Mouse (Mus musculus) neural tube, embryonic 12.5 days (tissue): Measurements from ENCODE around the gene Eif3d. TPM values are rescaled to one million over a fixed set of nuclear protein-coding genes. Genes with fewer than 3 reads are reported as not detected.

ENCODE experiments used
- ATAC-seq: fragments of 200-750 bp; cut with Nextera tagmentation; 2 replicates; pipeline ENCODE4 v1.8.0; 2017; ENCODE audit warnings: low read depth, mild to moderate bottlenecking, moderate TSS enrichment, moderate library complexity; ENCODE audit not compliant: low FRiP score
- H3K27ac ChIP-seq: fragments of 300-500 bp; sonication (generic); 2 replicates; pipeline ENCODE4 v1.5.1; 2016
- H3K27me3 ChIP-seq: fragments of 300-500 bp; sonication (generic); replicated peaks from 2 replicates; pipeline ENCODE4 v1.6.1; 2016; ENCODE audit warnings: mild to moderate bottlenecking
- H3K36me3 ChIP-seq: fragments of 300-500 bp; sonication (generic); 2 replicates; pipeline ENCODE4 v1.6.1; 2016; ENCODE audit warnings: mild to moderate bottlenecking
- H3K4me1 ChIP-seq: fragments of 300-500 bp; sonication (generic); 2 replicates; pipeline ENCODE4 v1.6.1; 2016
- H3K4me2 ChIP-seq: fragments of 300-500 bp; sonication (generic); replicated peaks from 2 replicates; pipeline ENCODE4 v1.6.1; 2016; ENCODE audit warnings: mild to moderate bottlenecking
- H3K4me3 ChIP-seq: fragments of 300-500 bp; sonication (generic); 2 replicates; pipeline ENCODE4 v1.5.1; 2016
- H3K9ac ChIP-seq: fragments of 300-500 bp; sonication (generic); 2 replicates; pipeline ENCODE4 v1.6.1; 2016; ENCODE audit warnings: mild to moderate bottlenecking
- H3K9me3 ChIP-seq: fragments of 300-500 bp; sonication (generic); 2 replicates; pipeline ENCODE4 v1.6.1; 2016; ENCODE audit warnings: mild to moderate bottlenecking
- WGBS: fragments of 180-500 bp; shearing (Covaris S2); methylation state at CpG from one replicate; pipeline ENCODE4 v1.1.7; 2016; 5-methylcytosine and 5-hydroxymethylcytosine counted together
- polyA plus RNA-seq: library from polyadenylated mRNA; unstranded; fragments of >200 nt; fragmentation: Nextera tagmentation; extraction: Ambion mirVana; gene quantifications from 2 replicates; pipeline ENCODE4 v1.2.1, GENCODE M21; 2016

Eif3d gene
- polyA plus RNA-seq, 1 experiment from 2014 or later: 204 TPM

DNA sequence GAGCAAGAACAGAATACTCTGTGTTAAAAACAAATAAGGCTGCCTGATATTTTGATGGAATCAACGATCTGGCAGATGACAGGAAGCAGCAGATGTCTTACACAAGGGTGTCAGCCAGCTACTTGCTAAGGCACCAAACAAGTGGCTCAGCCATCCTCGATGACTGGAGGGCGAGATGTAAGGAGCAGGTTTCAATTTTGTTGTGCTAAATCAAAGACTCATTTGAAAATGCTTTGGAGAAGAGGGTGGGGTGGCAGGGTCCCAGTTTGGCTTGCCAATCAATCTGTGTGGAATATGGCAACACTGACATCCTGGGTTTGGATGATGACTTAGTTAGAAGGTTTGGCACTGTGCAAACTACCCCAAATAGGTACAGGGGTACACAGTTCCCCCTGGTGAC, 29.1 kb downstream of the Eif3d start:
- Histone ChIP-seq H3K36me3 (peaks cover 31% of the 10 kb centered on the region), H3K9me3 (no peaks in the 10 kb centered on the region), H3K4me3 (no peak overlapping the region), H3K9ac (no peak overlapping the region), H3K27me3 (no peaks in the 10 kb centered on the region), H3K4me1 (no peaks in the 10 kb centered on the region), H3K4me2 (no peak overlapping the region), H3K27ac (no peak overlapping the region)
- no peak for ATAC-seq
- 88% methylated on average over 3 of the region's 3 CpGs for WGBS

DNA sequence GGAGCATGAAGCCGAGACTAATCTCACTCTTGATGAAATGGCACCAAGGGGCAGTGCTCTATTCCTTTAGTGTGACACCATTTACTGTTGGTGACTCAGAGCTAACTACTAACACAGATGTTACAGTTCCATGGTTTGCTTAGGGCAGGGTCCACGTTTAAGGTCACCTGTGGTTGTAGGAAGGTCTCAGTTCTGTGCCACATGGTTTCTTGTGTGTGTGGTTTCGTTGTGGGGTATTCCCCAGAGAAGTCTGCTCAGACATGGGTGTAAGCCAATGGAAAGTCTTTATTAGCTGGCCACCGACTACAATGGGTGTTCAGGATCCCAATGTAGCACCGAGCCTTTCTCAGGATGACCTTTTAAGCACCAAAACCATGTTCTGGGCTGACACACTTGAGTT, 32.1 kb downstream of the Eif3d start:
- Histone ChIP-seq H3K9me3 (no peaks in the 10 kb centered on the region), H3K4me1 (peaks cover 2% of the 10 kb centered on the region; the same call in 1 of the 2 replicates), H3K4me3 (no peak overlapping the region), H3K36me3 (peaks cover 15% of the 10 kb centered on the region), H3K27ac (no peak overlapping the region), H3K27me3 (no peaks in the 10 kb centered on the region), H3K4me2 (no peak overlapping the region), H3K9ac (no peak overlapping the region)
- no peak for ATAC-seq
- WGBS: 80% methylated on average over 5 of the region's 5 CpGs

DNA sequence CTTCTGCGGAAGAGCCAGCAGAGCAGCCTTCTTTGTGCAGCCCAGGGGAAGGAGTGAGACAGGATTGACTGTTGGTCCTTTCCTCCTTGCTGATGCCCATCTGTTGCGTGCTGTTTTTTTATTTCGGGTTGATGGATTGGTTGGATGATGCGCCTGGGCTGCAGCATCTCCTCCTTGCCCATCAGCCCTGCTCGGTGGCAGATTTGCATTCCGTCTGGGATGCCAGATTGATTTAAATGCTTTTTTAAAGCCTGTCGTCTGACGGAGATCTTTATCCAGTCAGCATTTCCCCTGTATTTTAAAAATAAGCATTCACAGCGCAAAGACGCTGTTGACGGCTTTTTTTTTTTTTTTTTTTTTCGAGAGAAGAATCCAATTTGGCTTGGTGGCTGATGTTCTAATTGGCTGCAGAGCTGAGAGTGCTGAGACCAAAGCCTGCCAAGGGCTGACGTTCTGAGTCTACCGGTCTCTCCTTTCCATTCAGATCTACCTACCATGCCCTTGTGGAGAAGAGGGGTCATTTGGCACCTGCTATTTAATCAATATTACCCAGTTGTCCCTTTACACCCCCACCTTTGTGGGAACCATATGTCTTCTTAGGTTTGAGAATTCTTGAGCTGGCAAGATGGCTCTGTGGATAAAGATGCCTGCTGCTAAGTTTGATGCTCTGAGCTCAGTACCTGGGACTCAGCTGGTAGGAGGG, 34.8 kb downstream of the Eif3d start:
- no peak for ATAC-seq
- Histone ChIP-seq H3K4me2 (no peak overlapping the region), H3K4me3 (no peak overlapping the region), H3K9me3 (no peaks in the 10 kb centered on the region), H3K36me3 (no peaks in the 10 kb centered on the region), H3K27me3 (no peaks in the 10 kb centered on the region), H3K4me1 (peaks cover 4% of the 10 kb centered on the region; the same call in 1 of the 2 replicates), H3K9ac (no peak overlapping the region), H3K27ac (no peak overlapping the region)
- 82% methylated on average over 14 of the region's 14 CpGs for WGBS

DNA sequence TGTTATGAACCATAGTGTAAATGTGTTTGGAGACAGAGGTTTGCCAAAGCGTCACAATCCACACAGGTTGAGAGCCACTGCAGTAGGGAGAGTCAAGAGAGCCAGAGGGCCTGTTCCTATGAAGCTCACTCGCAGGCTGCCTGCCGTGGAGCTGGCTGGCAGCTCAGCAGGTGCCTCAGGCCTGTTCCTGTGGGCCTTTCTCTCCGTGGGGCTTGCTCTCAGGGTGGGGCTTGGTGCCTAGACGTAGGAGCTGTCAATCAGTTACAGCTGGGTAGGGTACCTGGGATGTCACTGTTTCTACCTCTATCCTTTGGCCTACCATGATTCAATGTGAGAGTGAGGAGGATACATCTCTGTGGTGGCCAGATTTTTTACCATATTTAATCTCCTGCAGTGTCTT, 35.6 kb downstream of the Eif3d start:
- no peak for ATAC-seq
- Histone ChIP-seq H3K4me1 (peaks cover 5% of the 10 kb centered on the region; the same call in 1 of the 2 replicates), H3K4me3 (no peak overlapping the region), H3K9me3 (no peaks in the 10 kb centered on the region), H3K36me3 (no peaks in the 10 kb centered on the region), H3K4me2 (no peak overlapping the region), H3K9ac (no peak overlapping the region), H3K27ac (no peak overlapping the region), H3K27me3 (no peaks in the 10 kb centered on the region)
- 74% methylated on average over 5 of the region's 5 CpGs for WGBS

DNA sequence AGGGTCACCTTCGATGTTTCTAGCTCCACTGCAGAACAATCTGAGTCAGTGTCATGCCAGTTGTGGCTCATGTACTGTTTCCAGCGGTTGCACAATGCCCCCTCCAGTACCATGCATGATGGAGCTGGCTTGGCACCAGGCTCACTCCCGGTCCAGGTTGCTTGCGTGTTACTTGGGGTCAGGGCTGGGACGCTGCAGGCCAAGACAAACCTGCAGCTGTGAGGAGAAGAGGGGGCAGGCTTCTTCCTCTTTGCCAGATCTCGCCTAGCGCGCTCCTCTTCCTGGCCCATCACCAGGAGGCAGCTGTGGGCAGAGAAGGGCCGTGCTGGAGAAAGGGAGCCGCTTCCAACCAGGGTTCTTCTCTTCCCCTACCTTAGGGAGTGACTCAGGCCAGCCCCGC, 36.3 kb downstream of the Eif3d start:
- no peaks in the 10 kb centered on the region for H3K36me3 ChIP-seq
- no peak overlapping the region for H3K4me3 ChIP-seq
- no peak for ATAC-seq
- no peak overlapping the region for H3K9ac ChIP-seq
- H3K4me2 ChIP-seq: peak overlapping the region; percentile 38; the same call in 1 of the 2 replicates
- 79% methylated on average over 11 of the region's 11 CpGs for WGBS
- no peaks in the 10 kb centered on the region for H3K27me3 ChIP-seq
- H3K9me3 ChIP-seq: no peaks in the 10 kb centered on the region
- no peak overlapping the region for H3K27ac ChIP-seq
- peaks cover 12% of the 10 kb centered on the region for H3K4me1 ChIP-seq

DNA sequence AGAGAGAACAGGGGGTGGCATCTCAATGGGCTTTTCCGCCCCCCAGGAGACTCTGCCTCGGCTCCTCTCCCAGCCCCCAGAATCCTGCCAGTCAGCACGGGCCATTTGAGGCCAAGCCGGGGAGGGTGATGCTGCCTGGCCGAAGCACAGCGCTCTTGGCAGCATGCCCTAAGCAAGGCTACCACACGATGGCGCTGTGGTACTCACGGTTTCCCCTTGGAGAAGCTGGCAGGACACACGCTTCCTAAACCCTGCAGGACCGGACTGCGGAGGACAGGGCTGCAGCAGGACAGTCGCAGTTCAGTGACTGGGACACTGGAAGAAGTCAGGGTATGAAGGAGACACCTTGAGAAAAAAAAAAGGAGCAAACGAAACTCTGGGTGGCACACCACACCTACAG, 36.8 kb downstream of the Eif3d start:
- peak overlapping the region; percentile 38 for H3K4me2 ChIP-seq
- no peak overlapping the region for H3K9ac ChIP-seq
- peaks cover 13% of the 10 kb centered on the region for H3K4me1 ChIP-seq
- no peak overlapping the region for H3K27ac ChIP-seq
- H3K4me3 ChIP-seq: no peak overlapping the region
- ATAC-seq: no peak
- H3K27me3 ChIP-seq: no peaks in the 10 kb centered on the region
- H3K9me3 ChIP-seq: no peaks in the 10 kb centered on the region
- WGBS: under 1% methylated on average over 14 of the region's 14 CpGs
- H3K36me3 ChIP-seq: no peaks in the 10 kb centered on the region

DNA sequence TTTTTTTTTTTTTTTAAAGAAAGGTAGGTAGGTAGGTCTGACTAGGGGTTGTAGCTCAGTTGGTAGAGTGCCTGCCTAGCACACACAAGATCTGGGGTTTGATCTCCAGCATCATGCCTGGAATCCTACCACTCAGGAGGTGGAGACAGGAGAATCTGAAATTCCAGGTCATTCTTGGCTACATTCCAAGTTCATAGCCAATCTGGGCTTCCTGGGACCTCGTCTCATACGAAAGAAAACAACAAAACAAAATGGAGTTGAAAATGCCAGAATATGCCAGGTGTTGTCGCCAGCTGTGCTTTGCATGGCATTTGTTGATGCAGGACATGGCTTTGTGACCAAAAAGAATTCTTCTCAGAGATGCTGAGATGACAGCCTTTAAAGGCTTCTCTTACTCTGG, 37.4 kb downstream of the Eif3d start:
- Histone ChIP-seq H3K4me1 (peaks cover 14% of the 10 kb centered on the region), H3K27me3 (no peaks in the 10 kb centered on the region), H3K9ac (no peak overlapping the region), H3K4me2 (peak overlapping the region; percentile 38; the same call in 1 of the 2 replicates), H3K27ac (no peak overlapping the region), H3K4me3 (no peak overlapping the region), H3K36me3 (no peaks in the 10 kb centered on the region), H3K9me3 (no peaks in the 10 kb centered on the region)
- 82% methylated on average over 3 of the region's 3 CpGs for WGBS
- no peak for ATAC-seq

DNA sequence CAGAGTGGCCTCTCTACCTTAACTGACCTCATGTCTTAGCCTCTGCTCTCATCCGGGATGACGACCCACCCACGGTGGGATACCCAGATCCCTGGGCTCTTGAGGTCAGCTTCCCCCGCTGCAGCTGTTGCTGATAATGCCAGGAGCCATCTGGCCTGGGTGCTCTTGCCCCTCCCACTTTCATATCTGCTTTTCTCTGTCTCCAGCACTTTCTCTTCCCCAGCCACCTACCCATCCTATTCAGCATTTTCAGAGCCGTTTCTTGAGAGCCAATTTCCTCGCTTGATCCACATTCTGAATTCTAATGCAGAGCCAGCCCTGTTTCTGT, 39.0 kb downstream of the Eif3d start:
- Histone ChIP-seq H3K27me3 (no peaks in the 10 kb centered on the region), H3K4me2 (no peak overlapping the region), H3K9me3 (no peaks in the 10 kb centered on the region), H3K27ac (no peak overlapping the region), H3K4me1 (peaks cover 21% of the 10 kb centered on the region), H3K4me3 (no peak overlapping the region), H3K9ac (no peak overlapping the region), H3K36me3 (peaks cover 1% of the 10 kb centered on the region; the same call in 1 of the 2 replicates)
- no peak for ATAC-seq
- 82% methylated on average over 6 of the region's 6 CpGs for WGBS

DNA sequence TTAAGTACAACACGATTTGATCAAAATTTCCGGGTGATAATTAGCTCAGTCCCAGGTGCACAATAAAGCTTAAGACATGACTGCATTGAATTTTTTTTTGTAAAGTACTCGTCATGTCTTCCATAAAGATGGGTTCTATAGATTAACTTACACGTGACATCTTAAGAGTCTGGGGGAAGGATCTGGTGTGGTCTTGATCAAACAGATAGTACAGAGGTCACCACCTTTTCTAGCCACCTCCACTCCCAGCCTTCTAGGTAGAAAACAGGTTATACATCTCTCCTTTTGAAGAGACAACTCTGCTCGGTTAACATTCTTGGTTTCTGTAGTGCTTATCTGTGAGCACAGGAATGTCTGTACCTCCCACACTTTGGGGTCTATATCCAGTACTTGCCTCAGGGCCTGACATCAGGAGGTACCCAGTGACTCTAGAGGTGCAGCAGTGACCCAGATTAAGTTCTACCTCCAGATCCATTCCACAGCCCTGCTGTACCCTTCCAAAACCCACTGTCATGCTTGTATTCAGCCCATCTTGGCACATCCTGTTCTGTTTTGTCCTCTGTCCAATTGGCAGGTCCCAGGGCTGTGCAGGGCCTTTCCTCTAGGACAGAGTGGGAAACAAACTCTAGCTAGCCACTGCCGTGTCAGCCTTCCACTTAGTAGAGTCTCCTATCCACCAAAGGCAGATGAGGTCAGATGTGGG, 39.5 kb downstream of the Eif3d start:
- Histone ChIP-seq H3K9me3 (no peaks in the 10 kb centered on the region), H3K4me3 (no peak overlapping the region), H3K36me3 (peaks cover 6% of the 10 kb centered on the region; the same call in 1 of the 2 replicates), H3K27ac (no peak overlapping the region), H3K4me2 (no peak overlapping the region), H3K9ac (no peak overlapping the region), H3K27me3 (no peaks in the 10 kb centered on the region), H3K4me1 (peaks cover 21% of the 10 kb centered on the region)
- WGBS: 83% methylated on average over 6 of the region's 6 CpGs
- ATAC-seq: no peak

DNA sequence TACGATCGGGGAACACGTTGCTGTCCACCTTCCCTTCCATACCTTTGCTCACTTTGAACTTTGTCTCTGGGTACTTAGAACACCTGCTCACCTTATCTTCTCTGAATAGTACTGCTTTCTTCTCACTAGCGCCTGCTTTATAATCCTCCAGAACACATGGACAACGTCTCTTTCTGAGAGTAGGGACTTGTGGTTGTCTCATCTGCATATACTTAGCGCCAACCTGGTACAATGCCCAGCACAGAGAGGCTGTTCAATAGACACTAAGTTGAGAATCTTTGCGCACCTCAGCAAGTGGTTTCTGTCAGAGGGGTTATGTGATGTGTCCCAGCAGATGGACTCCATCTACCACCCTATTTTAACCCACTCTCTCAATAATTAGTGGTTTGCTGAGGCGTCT, 40.8 kb downstream of the Eif3d start:
- H3K4me3 ChIP-seq: peak overlapping the region; percentile 67; the same call in 1 of the 2 replicates
- H3K27ac ChIP-seq: no peak overlapping the region
- peaks cover 21% of the 10 kb centered on the region for H3K4me1 ChIP-seq
- no peaks in the 10 kb centered on the region for H3K27me3 ChIP-seq
- peaks cover 10% of the 10 kb centered on the region for H3K36me3 ChIP-seq
- peak overlapping the region; percentile 80 for H3K4me2 ChIP-seq
- H3K9me3 ChIP-seq: no peaks in the 10 kb centered on the region
- no peak for ATAC-seq
- 60% methylated on average over 8 of the region's 8 CpGs for WGBS
- 0 out of 2 replicates have a peak overlapping the region, but pooled peaks have one; percentile 53 for H3K9ac ChIP-seq

DNA sequence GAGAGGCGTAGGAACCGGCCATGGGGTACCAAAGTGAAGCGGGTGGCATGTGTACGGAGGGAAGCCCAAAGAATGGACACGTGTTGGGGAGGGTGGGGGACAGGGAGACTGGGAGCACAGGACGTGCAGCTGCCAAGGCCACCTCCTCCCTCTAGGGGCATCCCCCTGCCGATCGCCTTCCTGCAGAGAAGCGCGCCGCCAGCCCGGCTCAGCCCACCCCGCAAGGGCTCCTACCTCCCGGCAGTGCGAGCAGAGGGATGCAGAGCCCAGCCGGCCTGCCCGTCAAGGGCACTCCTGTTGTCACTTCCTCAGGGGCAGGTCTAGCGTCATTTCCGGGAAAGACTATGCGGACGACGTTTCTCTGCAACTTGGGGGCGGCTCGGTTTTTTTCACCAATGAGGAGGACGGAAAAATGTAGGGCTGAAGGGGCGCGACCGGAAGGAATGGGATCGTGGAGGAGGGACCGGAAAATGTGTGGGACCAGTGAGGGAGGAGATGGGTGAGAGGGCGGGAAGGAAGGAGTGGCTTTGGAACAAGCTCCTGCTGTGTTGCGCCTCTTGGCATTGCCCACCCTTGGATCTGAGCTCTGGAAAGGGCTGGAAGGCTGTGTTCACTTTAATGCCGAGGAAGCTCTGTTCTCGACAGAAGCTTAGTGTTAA, 41.8 kb downstream of the Eif3d start, which contains the start of gene Txn2:
Gene Txn2 (minus strand): TSS at position 334 of the 659 bp plus-strand sequence.
- no peaks in the 10 kb centered on the region for H3K27me3 ChIP-seq
- peak within 1 kb of the TSS; percentile 57 for H3K9ac ChIP-seq
- H3K9me3 ChIP-seq: no peaks in the 10 kb centered on the region
- H3K4me1 ChIP-seq: peaks cover 21% of the 10 kb centered on the region
- peak within 1 kb of the TSS; percentile 80 for H3K4me2 ChIP-seq
- peaks cover 20% of the 10 kb centered on the region for H3K36me3 ChIP-seq
- peak; percentile 94 for ATAC-seq
- under 1% methylated on average over 34 of the region's 34 CpGs for WGBS
- H3K4me3 ChIP-seq: peak within 1 kb of the TSS; percentile 67
- peak within 1 kb of the TSS; percentile 67; the same call in 1 of the 2 replicates for H3K27ac ChIP-seq

DNA sequence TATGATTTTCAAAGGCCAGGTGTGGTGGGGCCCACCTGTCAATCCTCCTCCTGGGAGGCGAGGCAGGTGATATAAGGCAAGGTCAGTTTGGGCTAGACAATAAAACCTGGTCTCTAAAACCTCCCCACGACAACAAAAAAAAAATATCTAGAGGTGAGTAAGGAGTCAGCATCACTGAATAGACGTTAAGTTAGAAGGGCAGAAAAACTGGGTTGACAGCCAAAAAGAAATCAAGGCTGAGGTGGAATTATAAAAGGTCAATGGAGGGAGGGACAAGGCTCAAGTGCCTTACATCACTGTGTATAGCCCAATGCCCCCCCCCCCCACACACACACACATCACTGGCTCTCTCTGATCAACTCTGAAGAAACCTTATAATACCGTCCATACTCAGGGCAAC, 42.5 kb downstream of the Eif3d start:
- Histone ChIP-seq H3K27ac (peak overlapping the region; percentile 67; the same call in 1 of the 2 replicates), H3K4me2 (peak overlapping the region; percentile 80), H3K4me3 (peak overlapping the region; percentile 67), H3K9ac (peak overlapping the region; percentile 57), H3K4me1 (peaks cover 18% of the 10 kb centered on the region), H3K36me3 (peaks cover 27% of the 10 kb centered on the region), H3K9me3 (no peaks in the 10 kb centered on the region), H3K27me3 (no peaks in the 10 kb centered on the region)
- WGBS: 31% methylated on average over 4 of the region's 4 CpGs
- 0 out of 2 replicates have a peak, but pooled peaks have one; percentile 38 for ATAC-seq
